Mouse (Mus musculus): Measurements from ENCODE around the gene Cdipt.

DNA sequence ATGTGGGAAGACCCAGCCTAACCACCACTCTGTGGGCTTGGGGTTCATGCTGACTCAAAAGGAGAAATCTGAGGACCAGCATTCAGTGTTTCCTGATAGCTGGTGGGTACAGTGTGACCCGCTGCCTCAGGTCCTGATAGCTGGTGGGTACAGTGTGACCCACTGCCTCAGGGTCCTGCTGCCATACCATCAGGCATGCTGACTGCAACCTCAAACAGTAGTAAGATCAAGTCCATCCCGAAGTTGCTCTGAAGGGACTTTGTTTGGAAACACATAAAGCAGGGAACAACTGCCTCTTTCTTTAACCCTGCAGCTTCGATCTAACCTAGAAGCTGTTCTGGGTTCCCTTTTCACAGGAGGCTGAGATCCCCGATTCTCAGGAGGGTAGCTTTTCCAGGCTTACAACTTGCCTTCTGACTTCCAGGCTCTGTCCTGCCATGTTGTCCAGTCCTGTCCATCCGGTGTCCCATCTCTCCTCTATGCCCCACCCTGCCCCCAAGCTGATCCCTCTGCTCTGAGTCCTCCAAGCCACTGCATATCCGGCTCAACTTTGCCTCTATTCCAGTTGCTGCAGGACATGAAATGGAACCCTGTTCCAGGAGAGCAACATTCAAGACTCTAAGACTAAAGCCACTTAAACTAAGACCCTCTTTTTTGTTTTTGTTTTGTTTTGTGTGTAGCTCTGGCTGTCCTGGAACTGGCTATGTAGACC lies 31.8 kb downstream of the Cdipt start:
- no peak for TF ChIP-seq CTCF (IDR thresholded peaks at IDR 0.05; ENCODE audit: insufficient read depth, low read depth, low read length)
- no peak for TF ChIP-seq POLR2A (IDR thresholded peaks at IDR 0.05; ENCODE audit: insufficient read depth, low read depth, low read length)

Measured in olfactory bulb, adult 2 months (tissue).